Mouse (Mus musculus) ES-CJ7 (cell line): Measurements from ENCODE around the gene Mis12.
A peak's percentile ranks its signal among the peaks of the same experiment; 100 is the strongest.

ENCODE experiments used
- DNase-seq: peaks from one replicate; pipeline ENCODE4 v3.0.0; 2011; ENCODE audit warnings: low read depth, low spot score

The Mis12 gene

DNA sequence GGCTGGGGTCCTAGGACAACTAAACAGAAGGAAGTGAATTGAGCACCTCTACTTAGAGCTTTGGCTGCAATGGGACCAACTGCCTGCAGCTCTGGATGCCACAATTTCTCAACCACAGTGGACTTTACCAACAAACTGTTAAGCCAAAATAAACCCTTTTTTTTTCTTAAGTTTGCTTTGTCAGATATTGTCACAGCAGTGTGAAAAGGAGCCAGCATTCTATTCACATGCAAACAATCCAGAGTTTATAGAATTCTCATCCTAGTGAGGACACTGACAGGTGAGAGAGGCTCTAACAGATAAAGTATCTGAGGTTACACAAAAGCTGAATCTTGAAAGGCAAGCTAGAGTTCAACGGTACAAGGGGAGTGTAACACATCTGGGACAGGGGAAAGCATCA is 2.4 kb upstream of the Mis12 start:
- no peak for DNase-seq

DNA sequence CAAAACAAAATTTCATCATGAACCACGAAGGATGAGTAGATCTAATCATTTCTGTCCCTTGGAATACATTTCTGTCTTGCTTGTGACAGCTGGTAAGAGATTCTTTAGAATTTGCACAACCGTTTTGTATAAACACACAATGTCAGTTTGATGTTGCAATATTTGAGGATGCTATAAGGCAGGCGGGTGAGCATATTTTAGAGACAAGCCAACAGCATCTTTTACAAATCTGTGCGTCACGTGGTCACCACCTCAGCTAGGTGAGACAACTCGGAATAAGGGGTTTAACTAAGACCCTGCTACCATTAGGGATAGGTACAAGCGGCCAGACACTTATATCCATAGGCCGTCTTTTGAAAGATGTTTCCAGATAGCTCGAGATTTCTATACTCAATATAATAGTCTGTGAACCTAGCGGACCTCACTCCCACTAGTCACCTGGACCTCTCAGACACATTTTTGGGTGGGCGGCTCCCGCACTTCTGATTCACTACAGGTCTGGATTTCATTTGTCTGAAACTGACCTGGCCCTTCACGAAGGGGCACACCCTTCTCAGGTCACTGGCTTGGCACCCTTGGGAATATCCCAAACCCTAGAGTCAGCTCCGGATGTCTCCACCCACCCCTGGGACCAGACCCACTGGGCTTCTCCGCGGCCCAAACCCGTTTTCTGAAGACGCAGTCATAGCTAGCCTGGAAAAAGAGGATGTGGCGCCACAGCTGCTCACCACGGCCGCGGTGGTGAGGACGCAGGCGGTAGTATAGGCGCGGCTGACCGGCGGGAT is 803 bp upstream of the Mis12 start:
- DNase-seq: no peak

- DNase-seq: no peak
Measured at GRCm38 (mm10) chr11:71028280-71028679, 8.9 kb downstream of the Mis12 start.

DNA sequence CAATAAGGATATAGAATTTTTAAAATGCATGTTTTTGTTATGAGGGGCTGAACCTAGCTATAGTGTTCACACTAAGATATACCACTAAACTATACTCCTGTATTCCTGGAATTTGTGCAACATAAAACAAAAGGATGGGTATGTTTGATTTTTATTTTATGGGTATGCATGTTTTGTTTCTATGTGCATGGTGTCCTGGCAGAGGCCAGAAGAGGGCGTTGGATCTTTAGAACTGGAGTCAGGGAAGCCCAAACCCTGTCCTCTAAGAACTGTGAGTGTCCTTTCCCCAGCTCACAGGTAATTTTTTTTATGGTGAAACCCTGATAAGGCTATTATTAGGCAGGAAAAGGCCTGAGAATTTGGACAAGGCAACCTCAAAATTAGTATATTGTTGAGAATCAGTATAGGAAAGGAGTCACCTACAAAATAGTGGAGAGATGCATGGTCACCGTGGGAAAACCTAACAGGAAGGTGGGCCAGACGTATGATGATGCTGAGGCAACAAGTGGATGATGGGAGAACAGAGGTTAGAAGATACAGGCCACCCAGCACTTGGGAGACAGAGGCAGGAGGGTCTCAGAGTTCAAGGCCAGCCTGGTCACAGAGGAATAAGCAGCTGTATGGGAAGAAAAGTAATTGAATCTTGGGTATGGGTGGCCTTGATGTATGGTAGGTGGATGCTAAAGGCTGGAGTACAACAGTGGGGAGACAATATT is 10.2 kb downstream of the Mis12 start:
- DNase-seq: no peak

- DNase-seq: no peak
Measured at GRCm38 (mm10) chr11:71032070-71032469, 12.7 kb downstream of the Mis12 start.

DNA sequence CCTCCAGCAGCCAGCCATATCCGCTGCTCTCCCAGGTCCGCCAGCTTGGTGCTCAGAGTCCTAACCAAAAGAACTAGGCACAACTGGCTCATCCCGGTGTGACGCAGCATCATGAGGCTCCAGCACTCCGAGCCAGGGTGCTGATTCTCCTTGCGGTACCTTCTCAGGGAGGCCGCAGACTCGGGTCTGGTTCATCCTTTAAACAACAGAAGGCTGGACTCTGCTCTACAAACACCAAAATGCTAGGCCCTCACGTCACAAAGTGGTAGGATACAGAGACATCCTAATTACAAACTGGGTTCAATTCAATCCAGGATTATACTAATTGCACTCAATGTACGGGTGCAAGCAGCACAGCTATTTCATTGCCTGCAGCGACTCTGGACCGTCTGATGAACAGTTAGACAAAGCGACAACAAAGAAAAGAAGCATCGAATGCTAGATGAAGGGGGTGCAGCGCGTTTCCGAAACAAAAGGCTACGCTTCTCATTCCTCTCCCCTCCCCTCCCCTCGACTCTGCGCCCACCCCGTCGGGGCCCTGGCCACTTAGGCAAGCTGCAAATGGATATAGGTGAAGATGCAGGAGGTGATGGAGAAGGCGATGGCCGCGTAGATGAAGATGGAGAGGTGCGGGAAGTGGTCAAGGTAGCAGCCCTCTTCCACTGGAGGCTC is 13.2 kb downstream of the Mis12 start:
- peak; percentile 11 for DNase-seq

- DNase-seq: peak; percentile 67
Measured at GRCm38 (mm10) chr11:71033163-71033761, 13.9 kb downstream of the Mis12 start, which contains the start of gene 6330403K07Rik. Gene 6330403K07Rik, minus strand, starts transcription at chr11:71033513.

- no peak for DNase-seq
Measured at GRCm38 (mm10) chr11:71039526-71040298, 20.3 kb downstream of the Mis12 start.

- peak; percentile 37 for DNase-seq
Measured at GRCm38 (mm10) chr11:71052554-71052953, 33.1 kb downstream of the Mis12 start.

DNA sequence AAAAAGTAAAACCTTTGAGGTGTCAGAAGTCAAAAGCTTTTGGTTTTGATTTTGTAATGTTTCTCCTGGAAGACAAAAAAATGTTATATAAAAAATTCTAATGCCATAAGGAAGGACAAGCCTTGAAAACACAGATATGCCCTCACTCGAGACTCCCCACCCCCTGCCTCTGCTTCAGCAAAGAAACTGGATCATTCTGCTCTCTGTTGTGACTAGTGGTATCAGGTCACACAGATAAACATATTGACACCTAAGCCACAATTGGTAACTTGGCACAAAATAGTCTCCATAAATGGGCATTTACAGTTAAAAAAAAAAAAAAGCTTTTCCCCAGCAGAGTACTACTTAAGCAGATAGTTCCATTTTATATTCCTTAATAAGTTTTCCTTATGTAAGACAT is 56.9 kb downstream of the Mis12 start:
- DNase-seq: no peak
